Mouse (Mus musculus) heart, postnatal 0 days (tissue): ENCODE measurements around the gene Rnf152. TPM values are rescaled to one million over a fixed set of nuclear protein-coding genes. Genes with fewer than 3 reads are reported as not detected.

Experiments used
- ATAC-seq: fragments of 200-750 bp; cut with Nextera tagmentation; 2 replicates; pipeline ENCODE4 v1.8.0; 2017; ENCODE audit warnings: low read depth, moderate number of reproducible peaks, moderate library complexity; ENCODE audit not compliant: insufficient read depth
- DNase-seq: peaks from one replicate; pipeline ENCODE4 v3.0.0-alpha.2; 2016; ENCODE audit warnings: low spot score
- H3K27ac ChIP-seq: fragments of 300-500 bp; sonication (generic); 2 replicates; pipeline ENCODE4 v1.5.1; 2014; ENCODE audit warnings: low read depth, mild to moderate bottlenecking
- H3K27me3 ChIP-seq: fragments of 300-500 bp; sonication (generic); 2 replicates; pipeline ENCODE4 v1.6.1; 2014; ENCODE audit warnings: low read length, mixed read lengths; ENCODE audit not compliant: control insufficient read depth, insufficient read depth
- H3K36me3 ChIP-seq: fragments of 300-500 bp; sonication (generic); replicated peaks from 2 replicates; pipeline ENCODE4 v1.6.1; 2014; ENCODE audit warnings: low read length, mixed read lengths; ENCODE audit not compliant: control insufficient read depth, insufficient read depth
- H3K4me1 ChIP-seq: fragments of 300-500 bp; sonication (generic); 2 replicates; pipeline ENCODE4 v1.6.1; 2014; ENCODE audit warnings: antibody characterized with exemption; ENCODE audit not compliant: control insufficient read depth, insufficient read depth
- H3K4me2 ChIP-seq: fragments of 300-500 bp; sonication (generic); 2 replicates; pipeline ENCODE4 v1.6.1; 2014; ENCODE audit warnings: low read depth, mild to moderate bottlenecking, low read length, moderate library complexity
- H3K4me3 ChIP-seq: fragments of 300-500 bp; sonication (generic); 2 replicates; pipeline ENCODE4 v1.5.1; 2014; ENCODE audit warnings: low read depth, low read length
- H3K9ac ChIP-seq: fragments of 300-500 bp; sonication (generic); replicated peaks from 2 replicates; pipeline ENCODE4 v1.6.1; 2014; ENCODE audit warnings: low read depth, low read length, mixed read lengths
- H3K9me3 ChIP-seq: fragments of 300-500 bp; sonication (generic); replicated peaks from 2 replicates; pipeline ENCODE4 v1.6.1; 2016; ENCODE audit warnings: low read length; ENCODE audit not compliant: control insufficient read depth
- CTCF ChIP-seq: IDR thresholded peaks from 2 replicates; pipeline ENCODE4 v1.5.1; 2016; ENCODE audit warnings: antibody characterized with exemption, control low read depth, low read depth
- EP300 ChIP-seq: IDR thresholded peaks from 2 replicates; pipeline ENCODE4 v1.6.1; 2016; ENCODE audit warnings: antibody characterized with exemption, low read depth
- WGBS: fragments of 180-500 bp; shearing (Covaris S2); extraction: QIAGEN DNeasy Blood & Tissue Kit; methylation state at CpG from one replicate; pipeline ENCODE4 v1.1.7; 2014; 5-methylcytosine and 5-hydroxymethylcytosine counted together
- polyA plus RNA-seq: library from polyadenylated mRNA; unstranded; fragments of >200 nt; fragmentation: Nextera tagmentation; extraction: Ambion mirVana; gene quantifications from 2 replicates; pipeline ENCODE4 v1.2.1, GENCODE M21; 2015
- total RNA-seq: library from RNA; depleted of rRNA; stranded (reverse); fragments of >200 nt; gene quantifications from 2 replicates; pipeline ENCODE4 v1.2.3, GENCODE M21; 2014; ENCODE audit warnings: low replicate concordance; rRNA removed

Rnf152 gene
- total RNA-seq, result 0.84 and 1.2 TPM in 2 replicates
- polyA plus RNA-seq, result 0.32 and 0.51 TPM in 2 replicates

DNA sequence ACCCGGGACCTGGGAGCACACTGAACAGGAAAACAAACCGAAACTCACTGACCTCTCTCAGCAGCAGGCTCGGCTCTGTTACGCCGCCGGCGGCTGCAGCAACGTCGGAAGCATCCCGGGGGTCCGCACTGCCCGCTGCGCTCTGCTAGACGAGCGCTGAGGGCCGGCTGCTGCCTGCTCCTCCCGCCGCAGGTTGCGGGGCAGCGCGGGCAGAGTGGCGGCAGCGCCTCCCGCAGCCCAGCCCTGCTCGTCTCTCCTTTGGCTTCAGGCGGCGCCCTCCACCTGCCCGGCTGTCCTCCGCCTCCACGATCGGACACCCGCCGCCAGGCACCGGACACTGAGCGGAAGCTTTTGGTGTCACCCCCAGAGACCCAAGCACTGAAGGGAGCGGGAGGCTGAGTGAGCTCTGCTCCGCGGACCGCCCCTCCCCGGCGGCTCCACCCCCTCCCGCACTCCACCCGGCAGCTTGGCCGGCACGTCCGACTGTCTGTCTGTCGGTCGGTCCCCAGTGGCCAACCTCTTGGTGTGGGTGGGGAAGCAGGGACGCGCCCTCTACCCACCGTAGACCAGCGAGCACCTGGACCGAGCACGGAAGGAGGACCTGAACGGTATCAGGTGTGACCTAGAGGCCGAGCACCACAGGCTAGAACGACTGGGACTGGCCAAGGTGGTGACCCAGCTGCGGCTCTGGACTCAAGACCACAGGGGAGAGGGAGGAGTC is at the start of gene Rnf152:
Rnf152 (minus strand) TSS at position 420 of the 721 bp plus-strand sequence.
- Histone ChIP-seq H3K27me3 (no peaks in the 10 kb centered on the region), H3K27ac (peak within 1 kb of the TSS; percentile 28), H3K9me3 (no peaks in the 10 kb centered on the region), H3K9ac (peak within 1 kb of the TSS; percentile 58), H3K4me3 (peak within 1 kb of the TSS; percentile 70), H3K4me1 (0 out of 2 replicates have a peak, but pooled peaks cover 9% of the 10 kb centered on the region), H3K36me3 (no peaks in the 10 kb centered on the region), H3K4me2 (peak within 1 kb of the TSS; percentile 72)
- peak; percentile 71 for ATAC-seq
- DNase-seq, result peak; percentile 26
- TF ChIP-seq CTCF (peak; percentile 25; the same call in 1 of the 2 replicates), EP300 (no peak)
- WGBS, result 2% methylated on average over 57 of the region's 58 CpGs

DNA sequence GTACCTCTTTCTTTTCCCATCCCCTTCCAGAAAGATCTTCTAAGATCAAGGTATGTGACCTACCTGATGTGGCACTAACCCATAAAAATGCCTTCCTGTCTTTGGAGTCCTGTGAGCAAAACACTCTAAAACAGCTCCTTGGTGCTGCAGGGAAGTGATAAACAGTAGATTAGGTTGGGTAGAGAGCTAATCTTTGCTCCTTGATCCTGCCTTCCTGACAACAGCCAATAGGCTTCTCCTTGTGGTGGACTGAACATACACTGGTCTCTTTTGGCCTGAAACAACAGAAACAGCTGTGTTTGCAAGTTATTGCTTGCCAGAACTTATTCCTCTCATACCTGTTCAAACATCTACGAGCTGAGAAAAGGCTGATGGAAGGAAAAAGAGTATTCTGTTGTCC is 46.3 kb upstream of the Rnf152 start:
- peaks cover 4% of the 10 kb centered on the region; the same call in 1 of the 2 replicates for H3K4me1 ChIP-seq
- no peak overlapping the region for H3K27ac ChIP-seq
- no peaks in the 10 kb centered on the region for H3K27me3 ChIP-seq
- no peak for TF ChIP-seq EP300
- TF ChIP-seq CTCF, result no peak
- H3K9me3 ChIP-seq, result no peaks in the 10 kb centered on the region
- H3K4me2 ChIP-seq, result no peak overlapping the region
- H3K4me3 ChIP-seq, result no peak overlapping the region
- H3K36me3 ChIP-seq, result no peaks in the 10 kb centered on the region
- ATAC-seq (no peak), DNase-seq (no peak)
- H3K9ac ChIP-seq, result no peak overlapping the region
- WGBS, result 68% methylated on average over 1 of the region's 1 CpGs

DNA sequence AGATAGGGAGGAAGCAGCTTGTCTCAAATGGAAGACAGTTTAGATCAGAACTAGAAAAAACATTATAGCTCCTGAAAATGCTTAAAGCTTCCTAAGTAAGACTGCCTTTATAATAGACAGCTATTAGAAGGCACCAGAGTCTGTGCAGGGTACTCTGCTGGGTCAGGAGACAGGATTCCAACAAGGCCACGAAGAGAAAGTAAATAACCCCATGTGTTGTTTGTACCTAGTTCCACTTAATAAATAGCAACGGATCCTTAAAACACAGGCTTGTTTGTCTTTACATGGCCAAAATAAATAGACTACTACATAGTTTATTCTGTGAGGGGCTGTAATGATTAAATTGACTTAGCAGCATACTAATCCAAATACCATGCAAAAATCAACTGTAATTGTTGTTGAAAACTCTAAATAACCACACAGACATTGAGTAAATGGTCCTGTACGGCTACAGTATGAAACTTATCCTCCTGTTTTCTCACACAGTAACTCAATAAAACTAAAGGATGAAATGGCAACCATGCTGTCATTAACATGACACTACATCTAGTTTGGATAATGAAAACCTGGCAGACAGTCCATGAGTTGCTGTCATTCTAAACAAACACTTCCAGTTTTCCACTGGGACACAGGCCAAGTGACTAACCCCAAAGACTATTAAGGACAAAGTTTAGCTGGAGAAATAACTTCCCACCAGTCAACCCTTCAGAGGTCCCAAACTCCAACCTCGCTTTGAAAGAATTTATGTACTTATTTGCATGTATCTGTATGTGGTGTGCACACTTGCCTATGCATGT is 27.8 kb upstream of the Rnf152 start:
- Histone ChIP-seq H3K9me3 (no peaks in the 10 kb centered on the region), H3K27me3 (no peaks in the 10 kb centered on the region), H3K36me3 (no peaks in the 10 kb centered on the region), H3K4me1 (no peaks in the 10 kb centered on the region), H3K27ac (no peak overlapping the region), H3K4me2 (no peak overlapping the region), H3K4me3 (no peak overlapping the region), H3K9ac (no peak overlapping the region)
- ATAC-seq (no peak), DNase-seq (no peak)
- 51% methylated on average over 4 of the region's 4 CpGs for WGBS
- TF ChIP-seq EP300 (no peak), CTCF (no peak)

DNA sequence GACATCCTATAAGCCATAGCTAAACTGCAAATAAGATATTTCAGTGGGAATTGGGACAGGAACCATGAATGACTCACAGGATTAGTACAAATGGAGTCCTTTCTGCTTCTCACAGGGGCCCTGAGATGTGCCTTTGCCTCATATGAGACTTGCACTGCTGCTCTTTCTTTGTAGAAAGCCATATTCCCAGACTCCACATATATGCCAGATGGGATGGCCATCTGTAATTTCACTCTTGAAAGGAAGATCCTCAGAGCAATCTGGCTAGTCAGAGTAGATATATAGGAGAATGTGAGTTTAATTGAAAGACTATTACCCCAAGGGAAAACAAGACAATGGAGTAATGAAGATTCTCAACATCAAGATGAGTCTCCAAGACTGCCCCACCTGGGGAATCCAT is 21.0 kb upstream of the Rnf152 start:
- DNase-seq, result no peak
- H3K9ac ChIP-seq, result no peak overlapping the region

DNA sequence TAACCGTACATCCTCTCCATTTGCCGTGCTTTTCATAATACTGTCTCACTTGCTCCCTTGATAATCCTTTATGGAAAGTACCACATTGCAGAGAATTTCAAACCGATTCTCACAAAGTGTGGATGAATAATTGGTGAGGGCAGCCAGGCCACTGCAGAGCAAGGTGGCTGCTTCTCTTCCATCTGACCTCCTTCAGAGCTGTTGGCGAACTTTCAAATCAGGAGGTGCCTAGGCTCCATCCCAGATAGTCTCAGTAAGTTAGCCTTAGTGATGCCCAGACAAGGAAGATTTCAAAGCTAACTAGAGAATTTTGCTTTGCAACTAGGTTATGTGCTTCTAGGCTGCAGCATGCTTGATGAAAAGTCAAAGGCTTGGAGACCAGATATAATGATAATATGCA is 18.1 kb upstream of the Rnf152 start:
- DNase-seq, result no peak
- TF ChIP-seq EP300 (no peak), CTCF (no peak)
- 86% methylated on average over 4 of the region's 4 CpGs for WGBS
- Histone ChIP-seq H3K4me2 (no peak overlapping the region), H3K27me3 (no peaks in the 10 kb centered on the region), H3K9me3 (no peaks in the 10 kb centered on the region), H3K4me1 (no peaks in the 10 kb centered on the region), H3K27ac (no peak overlapping the region), H3K9ac (no peak overlapping the region), H3K4me3 (no peak overlapping the region), H3K36me3 (no peaks in the 10 kb centered on the region)
- no peak for ATAC-seq

More for the DNA sequence above, 21.0 kb upstream of the Rnf152 start:
- Histone ChIP-seq H3K27ac (no peak overlapping the region), H3K4me3 (no peak overlapping the region), H3K27me3 (no peaks in the 10 kb centered on the region), H3K36me3 (no peaks in the 10 kb centered on the region), H3K4me1 (no peaks in the 10 kb centered on the region), H3K4me2 (no peak overlapping the region), H3K9me3 (no peaks in the 10 kb centered on the region)
- ATAC-seq, result no peak
- TF ChIP-seq CTCF (no peak), EP300 (no peak)
